Comparison of ENCODE assay signal across 41 mouse cellular contexts in the genomic region with DNA sequence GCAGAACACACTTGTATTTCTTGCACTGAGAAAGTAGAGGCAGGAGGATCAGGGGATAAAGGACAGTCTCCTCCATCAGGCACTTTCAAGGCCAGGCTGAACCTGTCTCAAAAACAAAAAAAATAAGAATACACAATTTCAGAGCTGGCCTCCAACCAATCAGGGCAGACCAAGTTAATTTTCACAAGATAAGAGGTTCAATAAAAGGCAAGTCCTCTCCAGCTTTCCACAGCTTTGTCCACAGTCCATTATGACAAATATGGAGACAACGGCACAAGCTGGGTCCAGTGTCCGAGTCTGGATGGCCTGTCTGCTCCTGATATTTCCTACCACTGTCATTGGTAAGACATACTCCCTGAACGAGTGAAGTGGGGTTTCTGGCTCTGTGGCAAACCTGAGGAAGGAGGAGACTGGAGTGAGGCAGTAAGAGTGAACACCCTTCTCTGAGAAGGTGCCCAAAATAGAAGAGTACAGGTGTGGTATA. TPM values are rescaled to one million over a fixed set of nuclear protein-coding genes. Genes with fewer than 3 reads are reported as not detected.
"Had no signal": no experiment of that assay in that cellular context is flagged by ENCODE, and none has a peak within 500 bp of the region (broad histone marks: within the 10 kb centered on the region; RNA-seq: fewer than 3 reads in every experiment).

Gene Ces3a (plus strand): TSS at position 231 of the 484 bp plus-strand sequence.

- H3K4me1 ChIP-seq: heart, embryonic 10.5 days; heart, embryonic 12.5 days; hindbrain, embryonic 13.5 days; hindbrain, embryonic 15.5 days; kidney, embryonic 15.5 days; limb, embryonic 13.5 days; limb, embryonic 15.5 days; liver, embryonic 13.5 days; liver, embryonic 15.5 days had no signal

- H3K36me3 ChIP-seq: heart, embryonic 10.5 days; heart, embryonic 12.5 days; hindbrain, embryonic 13.5 days; hindbrain, embryonic 15.5 days; kidney, embryonic 15.5 days; limb, embryonic 13.5 days; limb, embryonic 15.5 days; liver, embryonic 13.5 days; liver, embryonic 15.5 days had no signal

- DNase-seq: gastrocnemius, postnatal 14 days; gastrocnemius, postnatal 36 days; heart, adult 18-20 months; heart, postnatal 10 days; heart, postnatal 36 days; kidney, adult 11 months; kidney, adult 2 months; kidney, adult 9 months; kidney, postnatal 14 days; kidney, postnatal 36 days; layer of hippocampus, adult 9-11 months; layer of hippocampus, postnatal 36 days; left cerebral cortex, postnatal 4 days; liver, embryonic 13.5 days had no signal

- H3K4me2 ChIP-seq: heart, embryonic 12.5 days; hindbrain, embryonic 13.5 days; hindbrain, embryonic 15.5 days; kidney, embryonic 15.5 days; limb, embryonic 13.5 days; limb, embryonic 15.5 days; liver, embryonic 13.5 days; liver, embryonic 15.5 days had no signal

- H3K4me3 ChIP-seq: heart, embryonic 10.5 days; heart, embryonic 12.5 days; hindbrain, embryonic 13.5 days; hindbrain, embryonic 15.5 days; kidney, embryonic 15.5 days; limb, embryonic 13.5 days; limb, embryonic 15.5 days; liver, embryonic 13.5 days; liver, embryonic 15.5 days had no signal

- H3K27me3 ChIP-seq: heart, embryonic 12.5 days; hindbrain, embryonic 13.5 days; hindbrain, embryonic 15.5 days; kidney, embryonic 15.5 days; limb, embryonic 13.5 days; limb, embryonic 15.5 days; liver, embryonic 13.5 days; liver, embryonic 15.5 days had no signal

- H3K27ac ChIP-seq: heart, embryonic 10.5 days; hindbrain, embryonic 13.5 days; hindbrain, embryonic 15.5 days; hindbrain, postnatal 0 days; kidney, embryonic 15.5 days; kidney, postnatal 0 days; limb, embryonic 13.5 days; limb, embryonic 15.5 days; liver, embryonic 13.5 days; liver, embryonic 15.5 days had no signal

- ATAC-seq: hindbrain, postnatal 0 days; intestine, embryonic 16.5 days had no signal

- H3K9ac ChIP-seq: heart, embryonic 12.5 days; hindbrain, embryonic 13.5 days; hindbrain, embryonic 15.5 days; kidney, embryonic 15.5 days; limb, embryonic 13.5 days; limb, embryonic 15.5 days; liver, embryonic 13.5 days; liver, embryonic 15.5 days had no signal

- H3K9me3 ChIP-seq: heart, embryonic 10.5 days; heart, embryonic 12.5 days; hindbrain, embryonic 13.5 days; hindbrain, embryonic 15.5 days; kidney, embryonic 15.5 days; limb, embryonic 13.5 days; limb, embryonic 15.5 days; liver, embryonic 13.5 days; liver, embryonic 15.5 days had no signal

RNA-seq across cellular contexts. Expression of gene Ces3a, which starts in this region (rescaled TPM):
- total RNA-seq: gastrocnemius, adult 8-10 months; gastrocnemius, postnatal 14 days; heart, adult 18-20 months; heart, postnatal 10 days; heart, postnatal 36 days; hematopoietic stem cell, adult 5-6 weeks; hindbrain, postnatal 0 days; layer of hippocampus, adult 18-20 months; layer of hippocampus, adult 8-10 months; layer of hippocampus, postnatal 14 days; layer of hippocampus, postnatal 36 days; left cerebral cortex, adult 18-20 months; left cerebral cortex, adult 8-10 months; left cerebral cortex, postnatal 10 days; left cerebral cortex, postnatal 25 days; left cerebral cortex, postnatal 4 days had no signal
- polyA plus RNA-seq: gonadal fat pad, adult 2 months; heart, embryonic 10.5 days; heart, embryonic 12.5 days; heart, embryonic 14.5 days; heart, embryonic 16.5 days; hindbrain, embryonic 11.5 days; hindbrain, embryonic 13.5 days; hindbrain, embryonic 15.5 days; hindbrain, postnatal 0 days; intestine, embryonic 14.5 days; intestine, embryonic 16.5 days; kidney, embryonic 15.5 days; kidney, postnatal 0 days; large intestine, adult 2 months; limb, embryonic 11.5 days; limb, embryonic 13.5 days; limb, embryonic 15.5 days had no signal
